Mouse (Mus musculus) bone marrow, adult 2 months (tissue): Measurements from ENCODE around the gene Tbxa2r. TPM values are rescaled to one million over a fixed set of nuclear protein-coding genes. Genes with fewer than 3 reads are reported as not detected.

Experiments used
- H3K27ac ChIP-seq: fragments of 200-500 bp; 2 replicates; pipeline ENCODE4 v1.5.1; 2012; ENCODE audit warnings: low read depth, mild to moderate bottlenecking, control low read depth, inconsistent platforms, low read length; ENCODE audit not compliant: control insufficient read depth, poor library complexity, insufficient read depth
- H3K4me1 ChIP-seq: fragments of 200-500 bp; 2 replicates; pipeline ENCODE4 v1.6.1; 2011; ENCODE audit warnings: low read length; ENCODE audit not compliant: control insufficient read depth, insufficient read depth
- H3K4me3 ChIP-seq: fragments of 200-500 bp; replicated peaks from 2 replicates; pipeline ENCODE3; 2011; ENCODE audit warnings: mild to moderate bottlenecking, low read depth, low read length, control low read depth; ENCODE audit not compliant: control insufficient read depth
- CTCF ChIP-seq: fragments of 200-500 bp; IDR thresholded peaks from 2 replicates; pipeline ENCODE4 v1.5.1; 2011; ENCODE audit warnings: low read length, control low read depth; ENCODE audit not compliant: control insufficient read depth, insufficient read depth
- POLR2A ChIP-seq: fragments of 200-500 bp; IDR thresholded peaks from 2 replicates; pipeline ENCODE4 v1.6.1; 2011; ENCODE audit warnings: low read depth, mild to moderate bottlenecking, control low read depth, low read length, borderline replicate concordance; ENCODE audit not compliant: control insufficient read depth
- WGBS: fragments of 180-500 bp; shearing (Covaris S2); methylation state at CpG from one replicate; pipeline ENCODE4 v1.1.7; 2018; 5-methylcytosine and 5-hydroxymethylcytosine counted together
- polyA plus RNA-seq: library from polyadenylated mRNA; stranded (reverse); fragments of >200 nt; gene quantifications from 2 replicates; pipeline ENCODE4 v1.2.4, GENCODE M21; 2011; ENCODE audit warnings: low replicate concordance; ENCODE audit not compliant: missing spikeins, insufficient read depth, insufficient read length

The Tbxa2r gene
- polyA plus RNA-seq, 1 experiment, result 7.9 TPM

GRCm38 (mm10) chr10:81302781-81303218 lies 25.7 kb upstream of the Tbxa2r start:
- no peak overlapping the region for H3K27ac ChIP-seq
- TF ChIP-seq POLR2A (no peak), CTCF (no peak)
- no peak overlapping the region for H3K4me3 ChIP-seq
- WGBS, result 24% methylated on average over 14 of the region's 14 CpGs
- peaks cover 33% of the 10 kb centered on the region for H3K4me1 ChIP-seq

GRCm38 (mm10) chr10:81303258-81303657 lies 25.3 kb upstream of the Tbxa2r start:
- TF ChIP-seq POLR2A, result no peak
- no peak for TF ChIP-seq CTCF
- peak overlapping the region; percentile 32; the same call in 1 of the 2 replicates for H3K27ac ChIP-seq
- H3K4me3 ChIP-seq, result no peak overlapping the region
- peaks cover 31% of the 10 kb centered on the region for H3K4me1 ChIP-seq
- 24% methylated on average over 10 of the region's 10 CpGs for WGBS

- TF ChIP-seq CTCF, result no peak
- TF ChIP-seq POLR2A, result no peak
- WGBS, result 18% methylated on average over 7 of the region's 7 CpGs
- Histone ChIP-seq H3K27ac (peak overlapping the region; percentile 32; the same call in 1 of the 2 replicates), H3K4me3 (no peak overlapping the region), H3K4me1 (peaks cover 28% of the 10 kb centered on the region)
These were observed 24.8 kb upstream of the Tbxa2r start for GRCm38 (mm10) chr10:81303761-81304160.

DNA sequence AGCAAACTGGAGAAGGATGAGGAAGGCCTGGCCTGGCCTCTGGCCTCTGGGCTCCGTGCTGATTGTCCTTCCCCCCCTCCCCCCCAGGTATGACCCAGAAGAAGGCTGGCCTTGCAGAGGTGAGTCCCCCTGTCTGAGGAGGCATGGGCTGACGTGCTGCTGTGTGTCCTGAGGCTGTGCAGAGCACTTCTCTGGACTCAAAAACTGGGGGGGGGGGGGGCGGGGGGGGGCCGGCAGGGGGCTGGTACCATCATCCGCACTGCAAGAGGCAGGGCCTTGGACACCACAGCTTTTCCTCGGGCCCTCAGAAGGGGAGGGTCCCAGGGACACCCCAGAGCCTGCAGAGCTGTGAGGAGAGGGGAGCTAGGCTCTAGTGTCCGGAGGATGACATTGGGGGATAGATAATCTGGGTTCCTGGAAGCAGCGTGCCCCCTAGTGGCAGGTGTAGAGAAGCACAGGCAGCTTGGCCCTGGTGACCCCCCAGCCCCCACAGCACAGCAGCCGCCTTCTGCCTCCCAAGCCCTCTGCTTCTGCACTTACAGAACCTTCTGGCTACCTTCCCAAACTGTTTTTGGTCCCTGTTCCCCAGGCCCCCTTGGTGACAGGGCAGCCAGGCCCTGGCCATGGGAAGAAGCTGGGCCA lies 23.8 kb upstream of the Tbxa2r start:
- Histone ChIP-seq H3K4me3 (no peak overlapping the region), H3K27ac (no peak overlapping the region), H3K4me1 (peaks cover 20% of the 10 kb centered on the region)
- no peak; the same call in 1 of the 2 replicates for TF ChIP-seq POLR2A
- peak; percentile 94 for TF ChIP-seq CTCF
- 26% methylated on average over 9 of the region's 9 CpGs for WGBS

- H3K4me1 ChIP-seq, result peaks cover 12% of the 10 kb centered on the region
- WGBS, result 88% methylated on average over 14 of the region's 14 CpGs
- no peak overlapping the region for H3K27ac ChIP-seq
- no peak for TF ChIP-seq CTCF
- TF ChIP-seq POLR2A, result no peak
- no peak overlapping the region for H3K4me3 ChIP-seq
These were observed 22.9 kb upstream of the Tbxa2r start for GRCm38 (mm10) chr10:81305663-81306062.

GRCm38 (mm10) chr10:81306173-81306668 lies 22.3 kb upstream of the Tbxa2r start:
- H3K4me1 ChIP-seq, result peaks cover 11% of the 10 kb centered on the region
- H3K4me3 ChIP-seq, result no peak overlapping the region
- TF ChIP-seq POLR2A (no peak), CTCF (no peak)
- WGBS, result 87% methylated on average over 12 of the region's 12 CpGs
- H3K27ac ChIP-seq, result no peak overlapping the region

- TF ChIP-seq CTCF, result no peak; the same call in 1 of the 2 replicates
- no peak overlapping the region for H3K27ac ChIP-seq
- WGBS, result 93% methylated on average over 21 of the region's 21 CpGs
- H3K4me1 ChIP-seq, result peaks cover 8% of the 10 kb centered on the region
- H3K4me3 ChIP-seq, result no peak overlapping the region
These were observed 21.5 kb upstream of the Tbxa2r start for GRCm38 (mm10) chr10:81306837-81307682.

DNA sequence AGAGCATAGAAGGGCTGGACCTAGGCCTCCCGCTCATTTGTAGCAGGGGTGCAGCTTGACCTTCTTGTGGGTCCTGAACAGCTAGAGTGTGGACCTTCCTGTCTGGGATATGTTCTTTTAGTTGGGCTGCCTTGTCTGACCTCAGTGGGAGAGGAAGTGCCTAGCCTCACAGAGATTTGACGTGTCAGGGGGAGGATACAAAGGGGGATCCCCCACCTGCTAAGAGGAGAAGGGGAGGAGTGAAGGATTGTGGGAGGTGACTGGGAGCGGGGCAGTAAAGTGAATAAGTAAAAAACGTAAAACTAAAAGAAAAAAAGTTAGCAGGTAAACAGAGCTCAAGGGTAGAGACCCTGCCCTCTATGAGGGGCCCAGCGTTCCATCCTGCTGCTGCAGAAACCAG lies 19.0 kb upstream of the Tbxa2r start:
- H3K4me1 ChIP-seq, result no peaks in the 10 kb centered on the region
- H3K4me3 ChIP-seq, result no peak overlapping the region
- TF ChIP-seq CTCF, result no peak
- no peak for TF ChIP-seq POLR2A
- WGBS, result 74% methylated on average over 5 of the region's 5 CpGs
- no peak overlapping the region for H3K27ac ChIP-seq
